Mouse (Mus musculus): ENCODE measurements around the gene Nim1k.
"Not testable (repeated sequence)": the region's sequence is repeated elsewhere in the genome, so short reads cannot be mapped to it uniquely, and the experiment has no call there.

The Nim1k gene

GRCm38 (mm10) chr13:119727608-119728387 is 27.9 kb downstream of the Nim1k start:
- DNase-seq (ENCODE audit: low spot score), result no peak

GRCm38 (mm10) chr13:119724541-119724940 is 31.1 kb downstream of the Nim1k start:
- no peak for DNase-seq (ENCODE audit: low spot score)

GRCm38 (mm10) chr13:119723368-119723767 is 32.3 kb downstream of the Nim1k start:
- no peak for DNase-seq (ENCODE audit: low spot score)

GRCm38 (mm10) chr13:119722447-119722846 is 33.2 kb downstream of the Nim1k start:
- DNase-seq (ENCODE audit: low spot score), result no peak

GRCm38 (mm10) chr13:119716105-119716504 is 39.6 kb downstream of the Nim1k start:
- DNase-seq (ENCODE audit: low spot score), result no peak

- no peak for DNase-seq (ENCODE audit: low spot score)
Measured at GRCm38 (mm10) chr13:119713821-119714220, 41.9 kb downstream of the Nim1k start.

GRCm38 (mm10) chr13:119713107-119713787 is 42.4 kb downstream of the Nim1k start:
- DNase-seq (ENCODE audit: low spot score), result no peak

- DNase-seq (ENCODE audit: low spot score), result no peak
Measured at GRCm38 (mm10) chr13:119712463-119712862, 43.2 kb downstream of the Nim1k start.

GRCm38 (mm10) chr13:119710268-119710610 is 45.4 kb downstream of the Nim1k start:
- no peak for DNase-seq (ENCODE audit: low spot score)

GRCm38 (mm10) chr13:119709388-119710267 is 46.1 kb downstream of the Nim1k start:
- no peak for DNase-seq (ENCODE audit: low spot score)

GRCm38 (mm10) chr13:119708941-119709340 is 46.7 kb downstream of the Nim1k start:
- DNase-seq (ENCODE audit: low spot score), result no peak

- DNase-seq (ENCODE audit: low spot score), result no peak
Measured at GRCm38 (mm10) chr13:119707906-119708305, 47.8 kb downstream of the Nim1k start.

- no peak for DNase-seq (ENCODE audit: low spot score)
Measured at GRCm38 (mm10) chr13:119706953-119707352, 48.7 kb downstream of the Nim1k start.

GRCm38 (mm10) chr13:119706278-119706880 is 49.3 kb downstream of the Nim1k start:
- DNase-seq (ENCODE audit: low spot score), result not testable (repeated sequence)

- no peak for DNase-seq (ENCODE audit: low spot score)
Measured at GRCm38 (mm10) chr13:119704280-119704679, 51.4 kb downstream of the Nim1k start.

GRCm38 (mm10) chr13:119698436-119698835 is 57.2 kb downstream of the Nim1k start:
- no peak for DNase-seq (ENCODE audit: low spot score)

GRCm38 (mm10) chr13:119696496-119696895 is 59.2 kb downstream of the Nim1k start:
- no peak for DNase-seq (ENCODE audit: low spot score)

GRCm38 (mm10) chr13:119695676-119696075 is 60.0 kb downstream of the Nim1k start:
- no peak for DNase-seq (ENCODE audit: low spot score)

- not testable (repeated sequence) for DNase-seq (ENCODE audit: low spot score)
Measured at GRCm38 (mm10) chr13:119691958-119692357, 63.7 kb downstream of the Nim1k start.

- DNase-seq (ENCODE audit: low spot score), result peak; percentile 45
Measured at GRCm38 (mm10) chr13:119690876-119691620, 64.6 kb downstream of the Nim1k start.

GRCm38 (mm10) chr13:119690039-119690728 is 65.5 kb downstream of the Nim1k start, which contains the start of gene Hmgcs1:
TSS of gene Hmgcs1 (plus strand) at chr13:119690379.
- DNase-seq (ENCODE audit: low spot score), result peak; percentile 99

Data from testis, postnatal 14 days (tissue).